Mouse (Mus musculus) hematopoietic stem cell, adult 5-6 weeks (primary cell): Measurements from ENCODE around the gene Naa20. TPM values are rescaled to one million over a fixed set of nuclear protein-coding genes. Genes with fewer than 3 reads are reported as not detected.
"Not testable (repeated sequence)": the region's sequence is repeated elsewhere in the genome, so short reads cannot be mapped to it uniquely, and the experiment has no call there.

Source experiments
- ATAC-seq, 2 experiments: fragments of 125-278 bp in 1 of 2; replicated peaks in 1 of 2; 2 replicates each; pipeline ENCODE4 v1.8.0; 2016 to 2017; ENCODE audit warnings: inconsistent platforms in 2 of 2, mild to moderate bottlenecking in 2 of 2, moderate number of reproducible peaks in 2 of 2, low read depth in 1 of 2, moderate TSS enrichment in 1 of 2; ENCODE audit not compliant: low FRiP score in 2 of 2, poor library complexity in 2 of 2, severe bottlenecking in 2 of 2, insufficient read depth in 1 of 2, low TSS enrichment in 1 of 2
- total RNA-seq: library from RNA; stranded (forward); fragments of 172-1452, 232-1000 nt; gene quantifications from 2 replicates; pipeline ENCODE4 v1.2.3, GENCODE M21; 2017

The Naa20 gene
- total RNA-seq, 1 experiment from 2014 or later: 56.6 TPM

GRCm38 (mm10) chr2:145881932-145882331 is 20.0 kb upstream of the Naa20 start:
- no peak for ATAC-seq

GRCm38 (mm10) chr2:145882398-145882797 is 19.5 kb upstream of the Naa20 start:
- ATAC-seq: no peak

- ATAC-seq: no peak
These were observed 17.6 kb upstream of the Naa20 start for GRCm38 (mm10) chr2:145884036-145884912.

- ATAC-seq: no peak
These were observed 16.8 kb upstream of the Naa20 start for GRCm38 (mm10) chr2:145884913-145885785.

- peak; percentile 70 to 84 for ATAC-seq
These were observed 13.7 kb upstream of the Naa20 start for GRCm38 (mm10) chr2:145887937-145888765.

- peak in 1 of 2 experiments; percentile 34; a peak in 2 of 4 replicates for ATAC-seq
These were observed 13.0 kb upstream of the Naa20 start for GRCm38 (mm10) chr2:145888766-145889480.

GRCm38 (mm10) chr2:145890571-145890970 is 11.3 kb upstream of the Naa20 start:
- no peak for ATAC-seq

GRCm38 (mm10) chr2:145893756-145894155 is 8.1 kb upstream of the Naa20 start:
- ATAC-seq: no peak

- ATAC-seq: no peak
These were observed 3.8 kb upstream of the Naa20 start for GRCm38 (mm10) chr2:145898106-145898505.

- not testable (repeated sequence) for ATAC-seq
These were observed 1.6 kb upstream of the Naa20 start for GRCm38 (mm10) chr2:145900318-145900717.

GRCm38 (mm10) chr2:145903061-145903901 is 1.4 kb downstream of the Naa20 start:
- ATAC-seq: peak; percentile 97 to 98

- no peak for ATAC-seq
These were observed 2.2 kb downstream of the Naa20 start for GRCm38 (mm10) chr2:145903983-145904616.

GRCm38 (mm10) chr2:145905156-145905555 is 3.3 kb downstream of the Naa20 start:
- ATAC-seq: no peak

- not testable (repeated sequence) for ATAC-seq
These were observed 4.0 kb downstream of the Naa20 start for GRCm38 (mm10) chr2:145905884-145906283.

GRCm38 (mm10) chr2:145920941-145921650 is 19.2 kb downstream of the Naa20 start:
- ATAC-seq: no peak
